Mouse (Mus musculus): ENCODE measurements around the gene Numbl.
"Not testable (repeated sequence)": the region's sequence is repeated elsewhere in the genome, so short reads cannot be mapped to it uniquely, and the experiment has no call there.

Gene Numbl

GRCm38 (mm10) chr7:27258205-27258899, at the start of gene Numbl:
Numbl (plus strand) TSS chr7:27258433.
- in situ Hi-C loops (cut with MseI, MboI): no loop called here

GRCm38 (mm10) chr7:27212626-27213025, 45.6 kb upstream of the Numbl start:
- in situ Hi-C loops (cut with MseI, MboI): no loop called here

GRCm38 (mm10) chr7:27218586-27218985, 39.6 kb upstream of the Numbl start:
- in situ Hi-C loops (cut with MseI, MboI): no loop called here

- in situ Hi-C loops (cut with MseI, MboI): no loop called here
Observed at GRCm38 (mm10) chr7:27219937-27220336, 38.3 kb upstream of the Numbl start.

GRCm38 (mm10) chr7:27221939-27222338, 36.3 kb upstream of the Numbl start:
- in situ Hi-C loops (cut with MseI, MboI): no loop called here

GRCm38 (mm10) chr7:27222538-27222937, 35.7 kb upstream of the Numbl start:
- in situ Hi-C loops (cut with MseI, MboI): no loop called here

- in situ Hi-C loops (cut with MseI, MboI): no loop called here
Observed at GRCm38 (mm10) chr7:27224877-27225575, 33.2 kb upstream of the Numbl start.

- in situ Hi-C loops (cut with MseI, MboI): no loop called here
Observed at GRCm38 (mm10) chr7:27227276-27227675, 31.0 kb upstream of the Numbl start.

GRCm38 (mm10) chr7:27227676-27228075, 30.6 kb upstream of the Numbl start:
- in situ Hi-C loops (cut with MseI, MboI): no loop called here

- in situ Hi-C loops (cut with MseI, MboI): no loop called here
Observed at GRCm38 (mm10) chr7:27228281-27228821, 29.9 kb upstream of the Numbl start, which contains the start of gene Itpkc. Itpkc (minus strand) TSS chr7:27228661.

- in situ Hi-C loops (cut with MseI, MboI): no loop called here
Observed at GRCm38 (mm10) chr7:27228865-27229264, 29.4 kb upstream of the Numbl start.

- in situ Hi-C loops (cut with MseI, MboI): no loop called here
Observed at GRCm38 (mm10) chr7:27230781-27231180, 27.5 kb upstream of the Numbl start.

- in situ Hi-C loops (cut with MseI, MboI): no loop called here
Observed at GRCm38 (mm10) chr7:27231693-27232331, 26.4 kb upstream of the Numbl start.

GRCm38 (mm10) chr7:27232781-27233281, 25.4 kb upstream of the Numbl start, which contains the start of gene Coq8b:
Coq8b (plus strand) TSS chr7:27233023.
- in situ Hi-C loops (cut with MseI, MboI): no loop called here

- in situ Hi-C loops (cut with MseI, MboI): no loop called here
Observed at GRCm38 (mm10) chr7:27233300-27233699, 24.9 kb upstream of the Numbl start.

- in situ Hi-C loops (cut with MseI, MboI): no loop called here
Observed at GRCm38 (mm10) chr7:27235726-27236125, 22.5 kb upstream of the Numbl start.

GRCm38 (mm10) chr7:27237527-27237926, 20.7 kb upstream of the Numbl start:
- in situ Hi-C loops (cut with MseI, MboI): no loop called here

- in situ Hi-C loops (cut with MseI, MboI): no loop called here
Observed at GRCm38 (mm10) chr7:27238568-27238967, 19.7 kb upstream of the Numbl start.

- in situ Hi-C loops (cut with MseI, MboI): no loop called here
Observed at GRCm38 (mm10) chr7:27243211-27243610, 15.0 kb upstream of the Numbl start.

GRCm38 (mm10) chr7:27244088-27244487, 14.1 kb upstream of the Numbl start:
- in situ Hi-C loops (cut with MseI, MboI): not testable (repeated sequence)

- in situ Hi-C loops (cut with MseI, MboI): no loop called here
Observed at GRCm38 (mm10) chr7:27249146-27249545, 9.1 kb upstream of the Numbl start.

- in situ Hi-C loops (cut with MseI, MboI): no loop called here
Observed at GRCm38 (mm10) chr7:27249928-27250327, 8.3 kb upstream of the Numbl start.
